Mouse (Mus musculus): ENCODE measurements at regions not wholly inside any gene's neighbourhood (a gene's known extent, or its start where the extent isn't known, plus 50 kb on each side); places are given as distances from the start of the nearest gene placed in this dataset.

GRCm38 (mm10) chr4:68648311-68648710 lies 305.9 kb downstream of the Brinp1 start:
- Histone ChIP-seq H3K4me2 (replicated peaks) (no peak overlapping the region), H3K36me3 (no peaks in the 10 kb centered on the region), H3K9ac (no peak overlapping the region), H3K27ac (no peak overlapping the region), H3K4me3 (replicated peaks) (no peak overlapping the region), H3K4me1 (replicated peaks) (no peaks in the 10 kb centered on the region), H3K27me3 (replicated peaks) (no peaks in the 10 kb centered on the region), H3K9me3 (no peaks in the 10 kb centered on the region)
- 78% methylated on average over 1 of the region's 1 CpGs for whole genome bisulfite sequencing
- ATAC-seq = no peak

- Histone ChIP-seq H3K36me3 (no peaks in the 10 kb centered on the region), H3K4me3 (replicated peaks) (no peak overlapping the region), H3K9ac (no peak overlapping the region), H3K4me2 (replicated peaks) (no peak overlapping the region), H3K4me1 (replicated peaks) (no peaks in the 10 kb centered on the region), H3K27ac (no peak overlapping the region), H3K27me3 (replicated peaks) (no peaks in the 10 kb centered on the region), H3K9me3 (no peaks in the 10 kb centered on the region)
- WGBS = 81% methylated on average over 2 of the region's 2 CpGs
- ATAC-seq = no peak
Measured at GRCm38 (mm10) chr4:68633299-68633698, 320.9 kb downstream of the Brinp1 start.

- Histone ChIP-seq H3K36me3 (no peaks in the 10 kb centered on the region), H3K4me3 (replicated peaks) (no peak overlapping the region), H3K27me3 (replicated peaks) (no peaks in the 10 kb centered on the region), H3K4me1 (replicated peaks) (no peaks in the 10 kb centered on the region), H3K27ac (no peak overlapping the region), H3K4me2 (replicated peaks) (no peak overlapping the region), H3K9me3 (no peaks in the 10 kb centered on the region), H3K9ac (no peak overlapping the region)
- ATAC-seq = no peak
- WGBS = 46% methylated on average over 4 of the region's 4 CpGs
Measured at GRCm38 (mm10) chr4:68624025-68624342, 330.2 kb downstream of the Brinp1 start.

DNA sequence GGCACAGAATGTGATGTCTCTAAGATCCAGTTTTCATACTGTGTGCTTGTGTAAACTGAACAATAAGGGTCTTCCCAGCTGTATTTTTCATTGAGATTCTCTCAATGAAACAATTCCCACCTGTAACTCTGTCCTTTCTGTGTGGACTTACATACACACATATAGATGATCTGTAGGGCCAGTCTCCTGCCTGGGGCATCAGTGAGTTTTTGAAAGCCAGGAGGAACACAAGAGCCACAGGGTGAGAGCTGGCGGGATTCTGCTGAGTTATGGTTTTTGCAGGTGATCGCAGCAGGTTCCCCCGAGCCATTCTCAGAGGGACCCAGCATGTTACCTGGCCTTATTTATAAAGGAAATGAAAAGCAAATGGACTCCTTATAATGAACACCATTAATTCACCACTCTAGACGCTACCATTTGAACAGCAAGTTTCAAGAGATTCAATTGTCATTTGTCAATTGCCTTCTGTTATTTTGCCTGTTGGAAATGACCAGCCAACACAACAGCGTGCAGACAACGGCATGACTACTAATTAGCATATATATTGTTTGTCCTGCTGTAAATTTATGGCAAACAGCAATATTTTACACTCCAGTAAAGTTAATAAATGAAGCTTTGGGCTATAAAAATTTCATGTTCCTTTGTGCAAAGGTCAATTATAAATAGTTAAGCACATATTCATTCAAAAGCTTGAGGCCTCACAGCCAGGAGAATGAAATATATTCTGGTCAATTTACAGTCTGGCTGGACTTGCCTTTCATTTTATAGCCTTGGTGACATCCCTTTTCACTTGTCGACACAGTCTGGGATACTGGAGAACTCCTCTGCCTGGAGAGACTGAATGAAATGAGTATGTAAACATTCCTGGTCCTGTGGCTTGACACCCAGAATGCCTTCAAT lies 330.8 kb downstream of the Brinp1 start:
- H3K9ac ChIP-seq = no peak overlapping the region
- no peaks in the 10 kb centered on the region for H3K27me3 ChIP-seq (replicated peaks)
- no peaks in the 10 kb centered on the region for H3K36me3 ChIP-seq
- H3K4me3 ChIP-seq (replicated peaks) = no peak overlapping the region
- H3K4me2 ChIP-seq (replicated peaks) = no peak overlapping the region
- WGBS = 74% methylated on average over 7 of the region's 7 CpGs
- no peak for ATAC-seq
- no peaks in the 10 kb centered on the region for H3K4me1 ChIP-seq (replicated peaks)
- H3K27ac ChIP-seq = no peak overlapping the region
- H3K9me3 ChIP-seq = no peaks in the 10 kb centered on the region

DNA sequence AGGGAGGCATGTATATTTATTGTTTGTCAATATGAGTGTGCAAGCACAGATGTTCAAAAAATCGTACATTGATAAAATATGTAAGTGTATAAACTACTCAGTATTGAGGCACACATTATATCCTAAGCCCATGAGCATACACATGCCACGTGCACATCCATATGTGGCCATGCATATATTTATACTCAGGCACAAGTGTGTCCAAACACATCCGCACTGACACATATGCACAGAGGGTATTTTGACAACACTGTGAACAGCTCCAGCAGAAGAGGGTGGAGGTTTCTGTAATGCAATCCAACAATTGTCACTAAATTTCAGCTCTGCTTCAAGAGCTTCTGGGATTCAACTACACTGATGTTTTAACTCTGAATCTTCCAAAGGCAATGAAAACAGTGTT lies 333.6 kb downstream of the Brinp1 start:
- no peak for ATAC-seq
- no peak overlapping the region for H3K9ac ChIP-seq
- no peaks in the 10 kb centered on the region for H3K27me3 ChIP-seq (replicated peaks)
- no peak overlapping the region for H3K27ac ChIP-seq
- no peak overlapping the region for H3K4me3 ChIP-seq (replicated peaks)
- no peak overlapping the region for H3K4me2 ChIP-seq (replicated peaks)
- 84% methylated on average over 3 of the region's 3 CpGs for WGBS
- no peaks in the 10 kb centered on the region for H3K36me3 ChIP-seq
- H3K9me3 ChIP-seq = no peaks in the 10 kb centered on the region
- H3K4me1 ChIP-seq (replicated peaks) = no peaks in the 10 kb centered on the region

DNA sequence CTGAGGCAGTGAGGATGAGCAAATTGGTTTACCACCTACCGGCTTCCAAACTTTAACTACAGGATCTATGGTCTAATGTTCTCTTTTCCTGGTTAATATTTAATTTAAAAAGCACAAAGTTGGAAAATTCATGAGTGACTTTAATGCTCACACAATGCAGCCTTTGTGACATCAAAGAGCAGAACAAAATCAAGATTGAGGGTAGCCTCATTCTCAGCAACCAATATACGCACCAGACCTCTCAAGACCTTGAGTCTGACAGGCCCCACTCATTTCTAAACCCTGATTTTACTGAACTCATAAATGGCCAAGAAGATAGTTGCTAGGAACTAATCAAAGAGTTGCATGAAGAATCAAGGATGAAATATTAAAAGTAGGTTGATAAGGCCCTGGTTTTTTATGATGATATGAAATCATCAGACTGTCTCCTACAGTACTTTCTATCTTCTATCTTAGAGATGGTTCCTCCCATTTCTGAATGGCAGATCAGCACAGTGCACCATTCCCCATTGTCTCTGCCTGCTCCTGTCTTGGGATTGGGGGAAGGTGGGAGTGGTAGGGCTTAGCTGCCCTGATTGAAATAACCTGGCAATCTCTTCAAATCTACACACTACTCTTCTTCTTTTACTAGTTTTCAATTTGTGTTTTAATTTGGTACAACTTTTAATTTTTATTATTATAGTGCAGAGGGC lies 338.3 kb downstream of the Brinp1 start:
- H3K4me1 ChIP-seq (replicated peaks) = no peaks in the 10 kb centered on the region
- H3K4me2 ChIP-seq (replicated peaks) = no peak overlapping the region
- 58% methylated on average over 2 of the region's 2 CpGs for WGBS
- no peak overlapping the region for H3K4me3 ChIP-seq (replicated peaks)
- H3K27ac ChIP-seq = no peak overlapping the region
- no peak overlapping the region for H3K9ac ChIP-seq
- no peaks in the 10 kb centered on the region for H3K27me3 ChIP-seq (replicated peaks)
- H3K9me3 ChIP-seq = no peaks in the 10 kb centered on the region
- ATAC-seq = peak; percentile 86
- H3K36me3 ChIP-seq = no peaks in the 10 kb centered on the region

GRCm38 (mm10) chr4:68612263-68613012 lies 341.8 kb downstream of the Brinp1 start:
- Histone ChIP-seq H3K4me1 (replicated peaks) (no peaks in the 10 kb centered on the region), H3K27ac (no peak overlapping the region), H3K4me2 (replicated peaks) (no peak overlapping the region), H3K4me3 (replicated peaks) (no peak overlapping the region), H3K36me3 (no peaks in the 10 kb centered on the region), H3K9me3 (no peaks in the 10 kb centered on the region), H3K27me3 (replicated peaks) (no peaks in the 10 kb centered on the region), H3K9ac (no peak overlapping the region)
- WGBS = 69% methylated on average over 5 of the region's 6 CpGs
- no peak for ATAC-seq

DNA sequence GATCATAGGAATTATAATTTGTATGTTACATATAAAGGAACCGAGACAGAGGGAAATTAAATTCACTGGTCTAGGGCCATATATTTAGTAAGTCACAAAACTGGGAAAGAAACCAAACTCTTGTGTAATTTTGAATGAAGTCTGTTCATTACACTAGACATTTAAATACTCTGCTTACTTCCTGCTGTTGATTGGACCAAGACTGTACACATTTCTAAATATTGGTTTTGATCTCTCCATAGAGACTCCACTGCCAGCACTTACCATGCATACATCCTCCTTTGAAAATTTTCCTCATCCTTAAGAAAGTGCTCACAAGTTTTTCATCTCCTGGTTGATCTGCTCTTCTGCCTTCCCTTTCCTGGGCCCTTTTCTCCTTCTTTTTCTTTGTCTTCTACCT lies 358.9 kb downstream of the Brinp1 start:
- H3K4me1 ChIP-seq (replicated peaks) = no peaks in the 10 kb centered on the region
- no peak for ATAC-seq
- no peak overlapping the region for H3K4me3 ChIP-seq (replicated peaks)
- H3K27me3 ChIP-seq (replicated peaks) = no peaks in the 10 kb centered on the region
- 76% methylated on average over 1 of the region's 1 CpGs for WGBS
- H3K9me3 ChIP-seq = no peaks in the 10 kb centered on the region
- no peaks in the 10 kb centered on the region for H3K36me3 ChIP-seq
- H3K9ac ChIP-seq = no peak overlapping the region
- H3K27ac ChIP-seq = no peak overlapping the region
- H3K4me2 ChIP-seq (replicated peaks) = no peak overlapping the region

GRCm38 (mm10) chr4:68575375-68575774 lies 378.8 kb downstream of the Brinp1 start:
- Histone ChIP-seq H3K36me3 (no peaks in the 10 kb centered on the region), H3K9me3 (no peaks in the 10 kb centered on the region), H3K27me3 (replicated peaks) (no peaks in the 10 kb centered on the region), H3K4me1 (replicated peaks) (no peaks in the 10 kb centered on the region), H3K4me3 (replicated peaks) (no peak overlapping the region), H3K9ac (no peak overlapping the region), H3K27ac (no peak overlapping the region), H3K4me2 (replicated peaks) (no peak overlapping the region)
- no peak for ATAC-seq
- WGBS = 78% methylated on average over 5 of the region's 5 CpGs

- H3K27me3 ChIP-seq (replicated peaks) = no peaks in the 10 kb centered on the region
- no peak overlapping the region for H3K4me2 ChIP-seq (replicated peaks)
- H3K9ac ChIP-seq = no peak overlapping the region
- H3K36me3 ChIP-seq = no peaks in the 10 kb centered on the region
- ATAC-seq = no peak
- H3K4me1 ChIP-seq (replicated peaks) = no peaks in the 10 kb centered on the region
- no peak overlapping the region for H3K4me3 ChIP-seq (replicated peaks)
- no peak overlapping the region for H3K27ac ChIP-seq
- 77% methylated on average over 4 of the region's 4 CpGs for WGBS
- H3K9me3 ChIP-seq = no peaks in the 10 kb centered on the region
Measured at GRCm38 (mm10) chr4:68574610-68575167, 379.5 kb downstream of the Brinp1 start.

DNA sequence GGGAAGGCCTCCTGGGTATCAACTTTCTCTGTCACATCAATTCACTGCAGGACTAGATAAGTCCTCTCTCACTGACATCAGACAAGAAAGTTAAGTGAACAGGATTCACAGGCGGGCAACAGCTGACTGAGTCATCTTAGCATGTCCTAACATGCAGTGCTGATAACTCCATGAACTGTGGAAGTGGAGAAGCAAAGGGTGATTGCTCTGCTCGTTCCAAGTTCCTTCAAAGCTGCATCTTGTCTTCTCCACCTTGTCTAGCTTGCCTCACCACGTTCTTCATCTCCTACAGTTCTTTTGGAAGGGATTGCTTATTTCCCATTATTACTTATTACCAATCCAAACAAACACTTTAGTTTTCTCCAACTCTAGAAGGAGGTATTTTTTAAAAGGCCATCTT lies 380.9 kb downstream of the Brinp1 start:
- ATAC-seq = no peak
- H3K4me3 ChIP-seq (replicated peaks) = no peak overlapping the region
- H3K36me3 ChIP-seq = no peaks in the 10 kb centered on the region
- H3K27ac ChIP-seq = no peak overlapping the region
- 59% methylated on average over 3 of the region's 3 CpGs for WGBS
- H3K4me2 ChIP-seq (replicated peaks) = no peak overlapping the region
- no peaks in the 10 kb centered on the region for H3K27me3 ChIP-seq (replicated peaks)
- H3K9me3 ChIP-seq = no peaks in the 10 kb centered on the region
- no peak overlapping the region for H3K9ac ChIP-seq
- no peaks in the 10 kb centered on the region for H3K4me1 ChIP-seq (replicated peaks)

DNA sequence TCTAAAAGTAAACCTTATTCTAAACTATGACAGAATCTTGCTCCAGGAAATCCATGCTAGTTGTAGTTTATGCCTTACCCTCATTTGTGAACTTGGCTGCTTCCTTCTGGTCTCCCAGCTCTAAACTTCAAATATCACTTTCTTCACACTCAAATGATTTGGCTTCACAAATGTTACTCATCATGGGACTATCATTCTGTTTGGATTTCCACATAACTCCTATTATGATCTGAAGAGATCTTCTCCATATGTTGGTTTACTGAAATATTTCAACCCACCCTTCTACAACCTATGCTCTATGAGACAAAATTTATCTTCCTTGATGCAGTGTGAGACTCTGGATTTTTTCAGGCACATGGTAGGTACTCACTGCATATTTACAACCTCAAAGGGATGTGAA lies 381.7 kb downstream of the Brinp1 start:
- Histone ChIP-seq H3K9ac (no peak overlapping the region), H3K27me3 (replicated peaks) (no peaks in the 10 kb centered on the region), H3K4me3 (replicated peaks) (no peak overlapping the region), H3K4me1 (replicated peaks) (no peaks in the 10 kb centered on the region), H3K9me3 (no peaks in the 10 kb centered on the region), H3K36me3 (no peaks in the 10 kb centered on the region), H3K27ac (no peak overlapping the region), H3K4me2 (replicated peaks) (no peak overlapping the region)
- no peak for ATAC-seq
